Mouse (Mus musculus): ENCODE results near the gene Acbd6.

The Acbd6 gene

GRCm38 (mm10) chr1:155650121-155650846, 92.4 kb downstream of the Acbd6 start:
- no peak for DNase-seq

- DNase-seq = no peak
Observed at GRCm38 (mm10) chr1:155654961-155655360, 97.0 kb downstream of the Acbd6 start.

GRCm38 (mm10) chr1:155656321-155656720, 98.4 kb downstream of the Acbd6 start:
- DNase-seq = no peak

- no peak for DNase-seq
Observed at GRCm38 (mm10) chr1:155663994-155664393, 106.1 kb downstream of the Acbd6 start.

GRCm38 (mm10) chr1:155675570-155675969, 117.7 kb downstream of the Acbd6 start:
- DNase-seq = no peak

- DNase-seq = no peak
Observed at GRCm38 (mm10) chr1:155681116-155681799, 123.3 kb downstream of the Acbd6 start.

- DNase-seq = no peak
Observed at GRCm38 (mm10) chr1:155686816-155687215, 128.9 kb downstream of the Acbd6 start.

- no peak for DNase-seq
Observed at GRCm38 (mm10) chr1:155689141-155689540, 131.2 kb downstream of the Acbd6 start.

- no peak for DNase-seq
Observed at GRCm38 (mm10) chr1:155689558-155689957, 131.6 kb downstream of the Acbd6 start.

- no peak for DNase-seq
Observed at GRCm38 (mm10) chr1:155692230-155692629, 134.3 kb downstream of the Acbd6 start.

- no peak for DNase-seq
Observed at GRCm38 (mm10) chr1:155693026-155693425, 135.1 kb downstream of the Acbd6 start.

GRCm38 (mm10) chr1:155693443-155693842, 135.5 kb downstream of the Acbd6 start:
- no peak for DNase-seq

- no peak for DNase-seq
Observed at GRCm38 (mm10) chr1:155698373-155699159, 140.6 kb downstream of the Acbd6 start.

GRCm38 (mm10) chr1:155700886-155701285, 143.0 kb downstream of the Acbd6 start:
- DNase-seq = no peak

GRCm38 (mm10) chr1:155703191-155703680, 145.3 kb downstream of the Acbd6 start:
- DNase-seq = no peak

- no peak for DNase-seq
Observed at GRCm38 (mm10) chr1:155704182-155704581, 146.3 kb downstream of the Acbd6 start.

- DNase-seq = no peak
Observed at GRCm38 (mm10) chr1:155713306-155713705, 155.4 kb downstream of the Acbd6 start.

- no peak for DNase-seq
Observed at GRCm38 (mm10) chr1:155715366-155715765, 157.4 kb downstream of the Acbd6 start.

GRCm38 (mm10) chr1:155717301-155717700, 159.4 kb downstream of the Acbd6 start:
- no peak for DNase-seq

- no peak for DNase-seq
Observed at GRCm38 (mm10) chr1:155718851-155719250, 160.9 kb downstream of the Acbd6 start.

GRCm38 (mm10) chr1:155720006-155720405, 162.1 kb downstream of the Acbd6 start:
- no peak for DNase-seq

- peak; percentile 39 for DNase-seq
Observed at GRCm38 (mm10) chr1:155721443-155721842, 163.5 kb downstream of the Acbd6 start.

GRCm38 (mm10) chr1:155722185-155722584, 164.3 kb downstream of the Acbd6 start:
- peak; percentile 50 for DNase-seq
